Mouse (Mus musculus) hindbrain, embryonic 12.5 days (tissue): ENCODE results near the gene Gps2. TPM values are rescaled to one million over a fixed set of nuclear protein-coding genes. Genes with fewer than 3 reads are reported as not detected.
A peak's percentile ranks its signal among the peaks of the same experiment; 100 is the strongest.

Experiments
- ATAC-seq: fragments of 200-750 bp; cut with Nextera tagmentation; 2 replicates; pipeline ENCODE4 v1.8.0; 2017; ENCODE audit warnings: moderate TSS enrichment; ENCODE audit not compliant: low FRiP score
- H3K27ac ChIP-seq: fragments of 300-500 bp; sonication (generic); 2 replicates; pipeline ENCODE4 v1.5.1; 2016; ENCODE audit warnings: mild to moderate bottlenecking
- H3K27me3 ChIP-seq: fragments of 300-500 bp; sonication (generic); 2 replicates; pipeline ENCODE4 v1.6.1; 2016; ENCODE audit warnings: mild to moderate bottlenecking
- H3K36me3 ChIP-seq: fragments of 300-500 bp; sonication (generic); 2 replicates; pipeline ENCODE4 v1.6.1; 2016; ENCODE audit warnings: mild to moderate bottlenecking
- H3K4me1 ChIP-seq: fragments of 300-500 bp; sonication (generic); 2 replicates; pipeline ENCODE4 v1.6.1; 2016
- H3K4me2 ChIP-seq: fragments of 300-500 bp; sonication (generic); replicated peaks from 2 replicates; pipeline ENCODE4 v1.6.1; 2016; ENCODE audit warnings: mild to moderate bottlenecking
- H3K4me3 ChIP-seq: fragments of 300-500 bp; sonication (generic); 2 replicates; pipeline ENCODE4 v1.5.1; 2016; ENCODE audit warnings: mild to moderate bottlenecking
- H3K9ac ChIP-seq: fragments of 300-500 bp; sonication (generic); 2 replicates; pipeline ENCODE4 v1.6.1; 2016; ENCODE audit warnings: mild to moderate bottlenecking, moderate library complexity
- H3K9me3 ChIP-seq: fragments of 300-500 bp; sonication (generic); replicated peaks from 2 replicates; pipeline ENCODE4 v1.6.1; 2016; ENCODE audit warnings: mild to moderate bottlenecking
- WGBS: fragments of 180-500 bp; shearing (Covaris S2); methylation state at CpG from one replicate; pipeline ENCODE4 v1.1.7; 2016; 5-methylcytosine and 5-hydroxymethylcytosine counted together
- microRNA-seq: library from miRNA; unstranded; fragments of <30 nt; microRNA quantifications from one replicate; pipeline ENCODE4, GENCODE M21; 2017
- polyA plus RNA-seq: library from polyadenylated mRNA; unstranded; fragments of >200 nt; fragmentation: Nextera tagmentation; extraction: Ambion mirVana; gene quantifications from 2 replicates; pipeline ENCODE4 v1.2.1, GENCODE M21; 2016

Gene Gps2
- polyA plus RNA-seq, 1 experiment from 2014 or later: 90.1 TPM

DNA sequence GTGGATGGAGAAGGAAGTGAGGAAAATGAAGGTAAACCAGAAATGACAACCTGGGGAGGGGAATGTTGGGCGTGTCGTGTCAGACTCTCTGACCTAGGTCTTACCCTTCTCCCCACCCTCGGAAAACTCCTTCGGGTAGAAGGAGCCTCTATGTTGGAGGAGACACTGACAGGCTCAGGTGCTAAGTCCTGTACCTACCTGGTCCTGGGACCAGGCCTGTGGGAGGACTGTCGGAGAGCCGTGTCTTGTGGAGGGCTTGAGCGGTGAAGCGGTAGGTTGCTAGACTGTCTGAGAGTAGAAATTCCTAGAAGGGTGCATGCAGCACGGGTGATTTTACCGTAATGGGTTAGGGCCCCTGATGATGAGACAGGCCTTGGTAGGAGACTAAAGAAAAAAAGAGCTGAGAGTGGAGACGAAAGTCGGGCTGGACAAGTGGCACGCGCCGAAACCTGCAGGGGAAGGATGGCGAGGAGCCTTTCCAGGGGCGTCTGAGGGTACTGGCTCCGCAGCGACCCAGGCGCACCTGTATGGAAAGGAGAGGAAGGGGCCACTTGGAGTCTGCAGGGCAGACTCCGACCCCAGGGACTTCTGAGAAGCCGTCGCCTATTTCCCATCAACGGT, 51.1 kb downstream of the Gps2 start, which contains the start of gene Cldn7:
Gene Cldn7 (plus strand): TSS at position 130 of the 621 bp plus-strand sequence.
- Histone ChIP-seq H3K4me3 (peak within 1 kb of the TSS; percentile 21), H3K27ac (no peak within 1 kb of the TSS), H3K4me1 (peaks cover 12% of the 10 kb centered on the region), H3K27me3 (peaks cover 88% of the 10 kb centered on the region), H3K9ac (no peak within 1 kb of the TSS), H3K36me3 (peaks cover 19% of the 10 kb centered on the region), H3K4me2 (peak within 1 kb of the TSS; percentile 22; the same call in 1 of the 2 replicates), H3K9me3 (no peaks in the 10 kb centered on the region)
- no peak for ATAC-seq
- WGBS: 11% methylated on average over 24 of the region's 24 CpGs

GRCm38 (mm10) chr11:69965271-69966005, 51.8 kb downstream of the Gps2 start:
- Histone ChIP-seq H3K4me1 (peaks cover 12% of the 10 kb centered on the region), H3K27ac (no peak overlapping the region), H3K4me3 (peak overlapping the region; percentile 29), H3K9me3 (no peaks in the 10 kb centered on the region), H3K36me3 (peaks cover 25% of the 10 kb centered on the region), H3K9ac (no peak overlapping the region; the same call in 1 of the 2 replicates), H3K4me2 (peak overlapping the region; percentile 41), H3K27me3 (peaks cover 84% of the 10 kb centered on the region)
- ATAC-seq: no peak
- 3% methylated on average over 49 of the region's 49 CpGs for WGBS

Small RNA genes within 50 kb of the gene (microRNA-seq; reads per million reads assigned to microRNA genes)
- gene Mir6924: not detected

Other genes with a start within 250 kb of the Gps2 start
- gene Cd68, start 247.7 kb upstream of the Gps2 start, polyA plus RNA-seq: 6.9 and 8.2 TPM in 2 replicates
- gene Eif4a1, start 241.5 kb upstream of the Gps2 start, polyA plus RNA-seq: 555 and 589 TPM in 2 replicates
- gene Senp3, start 231.8 kb upstream of the Gps2 start, polyA plus RNA-seq: 105 and 106 TPM in 2 replicates
- gene Tnfsf13, start 228.1 kb upstream of the Gps2 start, polyA plus RNA-seq: 0.42 and 0.49 TPM in 2 replicates
- 3.1 and 3.4 TPM in 2 replicates for gene Tnfsf12, start 218.0 kb upstream of the Gps2 start, polyA plus RNA-seq
- gene Tnfsfm13, start 217.8 kb upstream of the Gps2 start, polyA plus RNA-seq: 0.80 and 1.9 TPM in 2 replicates
- gene Polr2a, start 155.3 kb upstream of the Gps2 start, polyA plus RNA-seq: 32.2 and 39.0 TPM in 2 replicates
- gene Slc35g3, start 151.9 kb upstream of the Gps2 start, polyA plus RNA-seq: 0.40 and 0.61 TPM in 2 replicates
- 2.3 and 2.4 TPM in 2 replicates for gene Zbtb4, start 148.0 kb upstream of the Gps2 start, polyA plus RNA-seq
- 3.0 and 5.9 TPM in 2 replicates for gene Chrnb1, start 117.9 kb upstream of the Gps2 start, polyA plus RNA-seq
- 3.7 and 4.2 TPM in 2 replicates for gene Fgf11, start 112.0 kb upstream of the Gps2 start, polyA plus RNA-seq
- 1.6 and 2.4 TPM in 2 replicates for gene Tmem102, start 108.3 kb upstream of the Gps2 start, polyA plus RNA-seq
- not detected in 2 replicates for gene Gm39566, start 98.6 kb upstream of the Gps2 start, polyA plus RNA-seq
- gene Spem2, start 95.4 kb upstream of the Gps2 start, polyA plus RNA-seq: 0.14 TPM in 1 of 2 replicates, not detected in the other
- gene Spem1, start 91.7 kb upstream of the Gps2 start, polyA plus RNA-seq: 0.21 and 0.46 TPM in 2 replicates
- 14.7 and 14.9 TPM in 2 replicates for gene Nlgn2, start 76.1 kb upstream of the Gps2 start, polyA plus RNA-seq
- 268 and 314 TPM in 2 replicates for gene Tmem256, start 75.4 kb upstream of the Gps2 start, polyA plus RNA-seq
- 74.9 and 87.3 TPM in 2 replicates for gene Plscr3, start 67.5 kb upstream of the Gps2 start, polyA plus RNA-seq
- gene Tnk1, start 55.2 kb upstream of the Gps2 start, polyA plus RNA-seq: 0.57 and 1.4 TPM in 2 replicates
- not detected in 2 replicates for gene Tmem95, start 35.9 kb upstream of the Gps2 start, polyA plus RNA-seq
- 2.9 and 3.2 TPM in 2 replicates for gene Kctd11, start 32.5 kb upstream of the Gps2 start, polyA plus RNA-seq
- gene Acap1, start 18.3 kb upstream of the Gps2 start, polyA plus RNA-seq: 0.86 and 0.92 TPM in 2 replicates
- 17.8 TPM in 2 replicates for gene 2810408A11Rik, start 12.9 kb upstream of the Gps2 start, polyA plus RNA-seq
- gene Neurl4, start 12.8 kb upstream of the Gps2 start, polyA plus RNA-seq: 15.0 and 15.2 TPM in 2 replicates
- gene Eif5a, start 8.1 kb downstream of the Gps2 start, polyA plus RNA-seq: 1,354 and 1,360 TPM in 2 replicates
- gene Ybx2, start 21.9 kb downstream of the Gps2 start, polyA plus RNA-seq: 5.5 and 9.0 TPM in 2 replicates
- 9.6 and 12.9 TPM in 2 replicates for gene Slc2a4, start 34.3 kb downstream of the Gps2 start, polyA plus RNA-seq
- 9.5 and 21.8 TPM in 2 replicates for gene Cldn7, start 50.9 kb downstream of the Gps2 start, polyA plus RNA-seq
- gene Ctdnep1, start 67.3 kb downstream of the Gps2 start, polyA plus RNA-seq: 22.4 and 26.1 TPM in 2 replicates
- 123 and 127 TPM in 2 replicates for gene Elp5, start 68.6 kb downstream of the Gps2 start, polyA plus RNA-seq
- gene Gabarap, start 77.3 kb downstream of the Gps2 start, polyA plus RNA-seq: 598 and 607 TPM in 2 replicates
- 87.8 and 96.2 TPM in 2 replicates for gene Phf23, start 81.9 kb downstream of the Gps2 start, polyA plus RNA-seq
- 45.9 and 46.4 TPM in 2 replicates for gene Dvl2, start 86.7 kb downstream of the Gps2 start, polyA plus RNA-seq
- 59.8 and 61.9 TPM in 2 replicates for gene Acadvl, start 101.5 kb downstream of the Gps2 start, polyA plus RNA-seq
- 23.0 and 28.5 TPM in 2 replicates for gene Dlg4, start 103.1 kb downstream of the Gps2 start, polyA plus RNA-seq
- 0.56 and 0.89 TPM in 2 replicates for gene Asgr1, start 140.2 kb downstream of the Gps2 start, polyA plus RNA-seq
- gene Asgr2, start 178.8 kb downstream of the Gps2 start, polyA plus RNA-seq: not detected in 2 replicates
- gene Mgl2, start 216.4 kb downstream of the Gps2 start, polyA plus RNA-seq: 0.50 and 0.77 TPM in 2 replicates
- gene Clec10a, start 242.3 kb downstream of the Gps2 start, polyA plus RNA-seq: 0.71 and 2.6 TPM in 2 replicates